Mouse (Mus musculus): ENCODE results near the gene Tmem200c.

- TF ChIP-seq TAL1 (IDR thresholded peaks at IDR 0.05; ENCODE audit: low read length) (no peak), GATA1 (IDR thresholded peaks at IDR 0.05; ENCODE audit: low read length) (no peak)
Measured at GRCm38 (mm10) chr17:68826323-68826722, at the start of gene Tmem200c.

Data from erythroblast, embryonic 14.5 days (primary cell).